Mouse (Mus musculus) erythroblast, embryonic 14.5 days (primary cell): Measurements from ENCODE around the gene Dazap2.

ENCODE experiments used
- GATA1 ChIP-seq: IDR thresholded peaks from 2 replicates; pipeline ENCODE4 v1.6.1; 2012; ENCODE audit warnings: low read length, inconsistent platforms, mixed read lengths
- TAL1 ChIP-seq: IDR thresholded peaks from 3 replicates; pipeline ENCODE4 v1.6.1; 2012; ENCODE audit warnings: low read length, inconsistent platforms, mixed read lengths

DNA sequence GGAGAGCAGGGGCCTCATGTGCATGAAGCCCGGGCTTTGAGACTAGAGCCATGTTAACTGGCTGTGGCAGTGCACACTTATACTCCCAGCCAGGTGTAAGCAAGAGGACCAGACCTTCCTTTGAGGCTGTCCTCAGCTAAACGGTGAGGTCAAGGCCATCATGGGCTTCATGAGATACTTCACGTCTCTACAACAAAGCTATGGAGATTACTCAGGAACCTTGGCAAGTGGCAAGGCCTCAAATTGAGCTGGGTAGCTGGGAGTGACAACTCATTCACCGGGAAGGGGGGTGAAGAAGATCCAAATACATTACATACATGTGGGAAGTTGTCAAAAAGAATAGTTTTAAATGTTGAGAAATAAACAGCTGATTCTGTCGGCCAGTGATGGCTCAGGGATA, 45.7 kb downstream of the Dazap2 start:
- TF ChIP-seq TAL1, result no peak
- TF ChIP-seq GATA1, result no peak
